ENCODE assay signal across 8 mouse cellular contexts in genomic region chr11:84031971-84032370, GRCm38 (mm10). TPM values are rescaled to one million over a fixed set of nuclear protein-coding genes. Genes with fewer than 3 reads are reported as not detected.
A peak's percentile ranks its signal among the peaks of the same experiment; 100 is the strongest.
DNase-seq lines count a peak whose midpoint lies in the region; ATAC-seq lines count a peak whose summit lies in the region.

No protein-coding gene starts in this region.

- 53% methylated on average over 9 of the region's 9 CpGs for WGBS in heart, embryonic 11.5 days (ENCODE audit: insufficient replicate concordance)

- ATAC-seq in heart, embryonic 11.5 days (replicated peaks; ENCODE audit: insufficient number of reproducible peaks, low FRiP score, low TSS enrichment) = no peak
- ATAC-seq in erythroid progenitor cell, adult 5-6 weeks (replicated peaks; ENCODE audit: low FRiP score, poor library complexity, severe bottlenecking) = no peak

- no peak overlapping the region for H3K27ac ChIP-seq in heart, embryonic 11.5 days (ENCODE audit: low read depth, low read length)

- peaks cover 10% of the 10 kb centered on the region; the same call in 1 of the 2 replicates for H3K4me1 ChIP-seq in heart, embryonic 11.5 days (ENCODE audit: control insufficient read depth, insufficient read depth, low read length)

- no peak overlapping the region for H3K4me3 ChIP-seq in heart, embryonic 11.5 days (ENCODE audit: low read depth, low read length)

- H3K9me3 ChIP-seq in heart, embryonic 11.5 days (replicated peaks; ENCODE audit: control insufficient read depth, low read length) = no peaks in the 10 kb centered on the region

- H3K36me3 ChIP-seq in heart, embryonic 11.5 days (ENCODE audit: control insufficient read depth, insufficient read depth, low read length) = peaks cover 3% of the 10 kb centered on the region; the same call in 1 of the 2 replicates

- H3K27me3 ChIP-seq in heart, embryonic 11.5 days (ENCODE audit: control insufficient read depth, insufficient read depth, low read length) = peaks cover 10% of the 10 kb centered on the region; the same call in 1 of the 2 replicates

- H3K4me2 ChIP-seq in heart, embryonic 11.5 days = no peak overlapping the region

- DNase-seq in heart, adult 18-20 months = peak; percentile 34 to 61
- peak; percentile 44 for DNase-seq in urinary bladder, postnatal 25 days (ENCODE audit: low spot score)
- no peak for DNase-seq in urinary bladder, postnatal 4 days (ENCODE audit: low spot score in 2 of 2)
- DNase-seq in c-Kit-positive CD71-positive TER-119-positive erythroid progenitor cells, embryonic 14.5 days (ENCODE audit: low spot score) = peak; percentile 33
- DNase-seq in kidney, postnatal 14 days = peak; percentile 38
- peak; percentile 70 for DNase-seq in lung, postnatal 36 days

- no peak overlapping the region for H3K9ac ChIP-seq in heart, embryonic 11.5 days (ENCODE audit: low read depth, low read length)

RNA-seq across cellular contexts. Expression of gene Dusp14, which starts 37.1 kb away (rescaled TPM):
- under 1 TPM in 1 of 2 experiments, not detected in 1; 0.44 TPM for total RNA-seq in heart, adult 18-20 months (2021)
- polyA plus RNA-seq in heart, embryonic 11.5 days (2014; fragmentation: Nextera tagmentation; extraction: Ambion mirVana) = 6.1 and 6.3 TPM in 2 replicates
- total RNA-seq in erythroid progenitor cell, adult 5-6 weeks (2015; ENCODE audit: low replicate concordance) = not detected in 2 replicates
- total RNA-seq in erythroid progenitor cell, adult 5-6 weeks (2017; ENCODE audit: low replicate concordance) = not detected in 2 replicates

Comparison
In these comparisons a context has a peak if more than half of its experiments do, and no peak if none do; other contexts are left out.
1. DNase-seq: peak in heart, adult 18-20 months (2 of 2), urinary bladder, postnatal 25 days (single experiment), c-Kit-positive CD71-positive TER-119-positive erythroid progenitor cells, embryonic 14.5 days (single experiment), kidney, postnatal 14 days (single experiment) and lung, postnatal 36 days (single experiment); none in urinary bladder, postnatal 4 days (0 of 2).